Mouse (Mus musculus): ENCODE data around the gene Vegfa.

DNA sequence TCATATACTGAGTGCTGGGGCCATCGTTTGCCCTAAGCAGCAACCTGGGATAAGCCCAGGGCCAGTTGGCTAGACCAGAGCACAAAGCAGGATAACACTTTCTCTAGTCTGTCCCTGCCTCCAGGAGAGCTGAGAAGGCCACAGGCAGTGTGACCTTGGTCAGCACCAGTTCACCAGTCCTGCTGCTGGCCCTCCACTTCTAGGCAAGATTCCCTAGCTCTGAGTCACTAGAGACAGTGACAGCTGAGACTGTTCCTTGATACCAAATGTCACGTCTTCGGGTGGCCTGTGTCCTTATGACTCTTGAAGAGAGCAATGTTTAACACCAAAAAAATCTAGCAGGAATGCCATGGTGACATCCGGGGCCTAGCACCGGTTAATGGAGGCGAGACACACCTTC, 4.2 kb upstream of the Vegfa start:
- TF ChIP-seq POLR2A (IDR thresholded peaks at IDR 0.05; ENCODE audit: low read depth, low read length) (no peak), CTCF (IDR thresholded peaks at IDR 0.05; ENCODE audit: extremely low read depth, insufficient read depth, insufficient read length, insufficient replicate concordance) (no peak)

Data from spleen, adult 2 months (tissue).